Mouse (Mus musculus) thymus, adult 2 months (tissue): ENCODE results near the gene Crmp1. TPM values are rescaled to one million over a fixed set of nuclear protein-coding genes. Genes with fewer than 3 reads are reported as not detected.

ENCODE experiments used
- DNase-seq: peaks from one replicate; pipeline ENCODE4 v3.0.0; 2021
- H3K27ac ChIP-seq: fragments of 200-500 bp; 2 replicates; pipeline ENCODE4 v1.5.1; 2012; ENCODE audit warnings: low read length, control low read depth; ENCODE audit not compliant: control insufficient read depth, insufficient read depth
- H3K27me3 ChIP-seq: fragments of 200-500 bp; 2 replicates; pipeline ENCODE4 v1.6.1; 2012; ENCODE audit warnings: mild to moderate bottlenecking, low read length, moderate library complexity, mixed read lengths; ENCODE audit not compliant: control insufficient read depth, insufficient read depth
- H3K36me3 ChIP-seq: fragments of 200-500 bp; 2 replicates; pipeline ENCODE4 v1.6.1; 2012; ENCODE audit warnings: mild to moderate bottlenecking, low read length, moderate library complexity; ENCODE audit not compliant: control insufficient read depth, insufficient read depth
- H3K4me1 ChIP-seq: fragments of 200-500 bp; replicated peaks from 2 replicates; pipeline ENCODE4 v1.6.1; 2012; ENCODE audit warnings: low read length; ENCODE audit not compliant: control insufficient read depth, insufficient read depth
- H3K4me3 ChIP-seq: fragments of 200-500 bp; 2 replicates; pipeline ENCODE4 v1.5.1; 2012; ENCODE audit warnings: mild to moderate bottlenecking, low read length, control low read depth, moderate library complexity; ENCODE audit not compliant: control insufficient read depth, insufficient read depth
- CTCF ChIP-seq: fragments of 200-500 bp; IDR thresholded peaks from 2 replicates; pipeline ENCODE4 v1.5.1; 2012; ENCODE audit warnings: mild to moderate bottlenecking, control low read depth, low read length, moderate library complexity, borderline replicate concordance; ENCODE audit not compliant: control insufficient read depth, poor library complexity, insufficient read depth; ENCODE audit errors: extremely low read depth
- POLR2A ChIP-seq: fragments of 200-500 bp; IDR thresholded peaks from 2 replicates; pipeline ENCODE4 v1.6.1; 2012; ENCODE audit warnings: mild to moderate bottlenecking, low read length, control low read depth, moderate library complexity; ENCODE audit not compliant: control insufficient read depth, poor library complexity, insufficient read depth; ENCODE audit errors: extremely low read depth
- WGBS: fragments of 180-500 bp; shearing (Covaris S2); methylation state at CpG from one replicate; pipeline ENCODE4 v1.1.7; 2018; 5-methylcytosine and 5-hydroxymethylcytosine counted together
- polyA plus RNA-seq: library from polyadenylated mRNA; depleted of rRNA; stranded (reverse); fragments of >200 nt; gene quantifications from 2 replicates; pipeline ENCODE4 v1.2.3, GENCODE M21; 2012

Gene Crmp1
- polyA plus RNA-seq, 1 experiment: 2.8 TPM

DNA sequence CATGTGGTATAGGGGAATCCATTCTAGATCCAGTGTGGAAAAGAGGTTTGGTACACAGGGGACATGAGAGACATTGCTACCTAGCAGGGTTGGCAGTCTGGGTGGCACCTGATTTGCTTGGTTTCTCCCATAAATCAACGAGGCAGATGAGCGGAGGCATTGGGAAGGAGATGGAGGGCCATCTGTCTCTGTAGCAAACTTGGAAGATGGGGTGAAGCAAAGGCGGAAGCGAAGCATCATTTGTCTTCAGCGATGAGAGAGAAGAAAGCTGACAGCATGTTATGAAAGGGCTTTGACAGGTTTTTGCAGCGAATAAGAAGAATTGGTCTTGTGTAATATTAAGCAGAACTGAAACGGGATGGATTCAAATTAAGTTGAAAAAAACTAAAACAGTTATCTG is 36.9 kb upstream of the Crmp1 start:
- Histone ChIP-seq H3K27ac (no peak overlapping the region), H3K4me3 (no peak overlapping the region), H3K36me3 (no peaks in the 10 kb centered on the region), H3K4me1 (no peaks in the 10 kb centered on the region), H3K27me3 (no peaks in the 10 kb centered on the region)
- WGBS: 90% methylated on average over 7 of the region's 7 CpGs
- TF ChIP-seq CTCF: no peak
- no peak for TF ChIP-seq POLR2A
- no peak for DNase-seq

DNA sequence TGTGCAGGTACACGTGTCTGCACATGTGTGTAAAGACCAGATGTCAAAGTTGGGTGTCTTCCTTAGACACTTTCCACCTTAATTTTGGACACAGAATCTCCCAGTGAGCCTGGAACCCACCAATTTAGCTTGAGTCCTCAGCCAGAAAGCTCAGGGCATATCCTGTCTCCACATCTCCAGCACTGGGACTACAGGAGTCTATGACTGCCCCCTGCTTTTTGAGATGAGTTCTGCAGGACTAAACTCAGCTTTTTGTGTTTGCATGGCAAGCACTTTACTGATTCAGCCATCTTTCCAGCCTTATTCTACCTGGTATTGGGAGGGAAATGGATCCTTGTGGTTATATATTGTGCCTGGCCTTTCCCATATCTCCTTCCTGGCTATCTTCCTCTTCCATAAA is 36.3 kb upstream of the Crmp1 start:
- no peak for DNase-seq
- WGBS: 81% methylated on average over 1 of the region's 1 CpGs
- no peak overlapping the region for H3K27ac ChIP-seq
- H3K4me3 ChIP-seq: no peak overlapping the region
- no peaks in the 10 kb centered on the region for H3K36me3 ChIP-seq
- no peaks in the 10 kb centered on the region for H3K27me3 ChIP-seq
- no peaks in the 10 kb centered on the region for H3K4me1 ChIP-seq
- TF ChIP-seq POLR2A (no peak), CTCF (no peak)

DNA sequence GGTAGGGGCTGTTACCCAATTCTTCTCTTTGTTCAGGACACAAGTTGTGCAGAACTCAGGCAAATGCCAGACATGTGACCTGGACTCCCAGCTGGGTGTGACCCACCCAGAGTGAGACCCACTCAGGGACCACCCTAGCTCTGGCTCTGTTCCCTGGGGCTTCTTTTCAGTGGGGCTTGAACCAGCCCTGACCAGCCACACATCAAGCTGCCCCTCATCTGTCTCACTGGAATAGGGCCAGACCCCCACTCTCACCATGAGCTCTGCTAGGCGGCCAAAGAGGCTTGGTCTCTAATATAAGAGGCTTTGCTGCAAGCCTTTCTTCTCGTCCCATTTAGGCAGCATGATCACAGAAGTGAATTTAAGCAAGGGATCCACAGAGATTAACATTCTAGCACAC is 35.4 kb upstream of the Crmp1 start:
- Histone ChIP-seq H3K27ac (no peak overlapping the region), H3K27me3 (no peaks in the 10 kb centered on the region), H3K4me1 (no peaks in the 10 kb centered on the region), H3K36me3 (no peaks in the 10 kb centered on the region), H3K4me3 (no peak overlapping the region)
- WGBS: 85% methylated on average over 2 of the region's 2 CpGs
- no peak for TF ChIP-seq CTCF
- no peak for TF ChIP-seq POLR2A
- no peak for DNase-seq

DNA sequence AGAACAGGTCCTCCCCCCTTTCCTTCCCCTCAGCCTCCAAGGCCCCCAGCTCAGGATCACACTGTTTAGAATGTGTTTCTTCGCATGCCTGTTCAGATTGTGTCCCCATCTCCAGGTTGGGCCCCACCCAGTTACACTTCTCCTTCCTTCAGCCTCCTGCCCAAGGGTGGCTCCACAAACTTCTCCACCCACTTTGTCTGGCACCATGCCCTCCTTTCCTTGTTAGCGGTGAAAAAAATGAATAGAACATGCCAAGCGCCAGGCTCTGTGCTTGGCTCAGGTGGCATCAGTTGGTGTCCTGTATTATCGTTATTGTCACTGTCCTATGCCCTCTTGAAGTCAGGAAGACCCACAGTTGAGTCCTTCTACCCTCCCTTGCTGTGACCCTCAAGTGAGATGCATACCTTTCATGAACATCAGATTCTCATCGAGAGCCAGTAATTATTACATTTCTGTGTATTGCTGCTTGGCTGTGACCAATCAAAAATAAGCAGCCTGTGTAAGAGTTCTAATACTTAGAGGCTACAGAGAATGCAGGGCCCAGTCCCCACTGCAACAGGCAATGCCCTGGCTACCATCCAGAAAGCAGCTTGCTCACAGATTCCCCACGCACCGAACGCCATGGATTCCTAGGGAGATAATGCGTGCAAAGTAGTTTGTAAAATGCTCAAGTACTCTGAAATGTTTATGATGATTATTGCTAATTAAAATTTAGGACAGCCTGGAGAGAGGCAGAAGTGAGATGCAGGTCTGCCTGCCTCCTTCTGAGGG is 28.6 kb upstream of the Crmp1 start:
- Histone ChIP-seq H3K4me3 (no peak overlapping the region), H3K36me3 (no peaks in the 10 kb centered on the region), H3K27me3 (no peaks in the 10 kb centered on the region), H3K4me1 (no peaks in the 10 kb centered on the region), H3K27ac (no peak overlapping the region)
- TF ChIP-seq CTCF (no peak), POLR2A (no peak)
- WGBS: 89% methylated on average over 9 of the region's 9 CpGs
- no peak for DNase-seq

DNA sequence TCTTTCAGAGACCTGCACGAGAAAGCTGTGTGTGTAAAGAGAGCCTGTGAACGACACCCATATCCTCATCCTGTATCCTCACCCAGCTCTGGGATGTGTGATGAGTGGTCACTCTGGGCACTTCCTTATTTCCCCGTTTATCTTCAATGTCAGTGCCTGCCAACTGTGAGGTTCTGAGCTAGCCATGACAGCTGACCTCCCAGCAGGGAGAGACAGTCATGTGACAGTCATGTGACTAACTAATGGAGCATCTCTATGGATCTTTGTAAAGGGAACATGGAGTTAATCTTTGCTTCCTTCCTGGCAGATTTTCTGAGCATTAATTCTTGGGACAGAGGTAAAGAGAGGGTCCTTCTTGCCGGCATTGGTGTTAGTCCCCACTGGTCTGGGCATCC is 28.0 kb upstream of the Crmp1 start:
- no peak overlapping the region for H3K4me3 ChIP-seq
- no peaks in the 10 kb centered on the region for H3K27me3 ChIP-seq
- H3K36me3 ChIP-seq: no peaks in the 10 kb centered on the region
- H3K27ac ChIP-seq: no peak overlapping the region
- TF ChIP-seq CTCF (no peak), POLR2A (no peak)
- no peaks in the 10 kb centered on the region for H3K4me1 ChIP-seq
- DNase-seq: no peak
- WGBS: 65% methylated on average over 4 of the region's 4 CpGs

DNA sequence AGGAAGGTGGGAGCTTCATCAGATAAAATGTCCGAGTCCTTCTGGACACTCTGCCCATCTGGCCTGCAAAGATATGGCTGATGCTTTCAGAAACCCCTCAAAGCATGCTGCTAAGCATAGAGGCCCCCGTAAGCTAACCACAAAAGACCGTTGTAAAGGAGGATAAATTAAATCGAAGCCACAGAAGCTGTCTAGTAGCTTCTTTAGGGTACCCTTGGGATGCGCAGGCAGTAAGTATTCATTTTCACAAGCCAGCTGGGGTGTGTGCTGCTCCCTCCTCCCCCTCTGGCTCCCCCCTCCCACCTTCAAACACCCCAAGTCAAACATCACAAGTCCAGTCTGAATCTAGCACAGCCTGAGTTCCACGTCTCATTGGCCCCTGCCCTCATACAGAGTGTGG is 27.1 kb upstream of the Crmp1 start:
- 90% methylated on average over 6 of the region's 6 CpGs for WGBS
- DNase-seq: no peak

More for the DNA sequence above, 27.1 kb upstream of the Crmp1 start:
- Histone ChIP-seq H3K36me3 (no peaks in the 10 kb centered on the region), H3K4me1 (no peaks in the 10 kb centered on the region), H3K27ac (no peak overlapping the region), H3K4me3 (no peak overlapping the region), H3K27me3 (no peaks in the 10 kb centered on the region)
- no peak for TF ChIP-seq POLR2A
- TF ChIP-seq CTCF: no peak
